In the genomic region with DNA sequence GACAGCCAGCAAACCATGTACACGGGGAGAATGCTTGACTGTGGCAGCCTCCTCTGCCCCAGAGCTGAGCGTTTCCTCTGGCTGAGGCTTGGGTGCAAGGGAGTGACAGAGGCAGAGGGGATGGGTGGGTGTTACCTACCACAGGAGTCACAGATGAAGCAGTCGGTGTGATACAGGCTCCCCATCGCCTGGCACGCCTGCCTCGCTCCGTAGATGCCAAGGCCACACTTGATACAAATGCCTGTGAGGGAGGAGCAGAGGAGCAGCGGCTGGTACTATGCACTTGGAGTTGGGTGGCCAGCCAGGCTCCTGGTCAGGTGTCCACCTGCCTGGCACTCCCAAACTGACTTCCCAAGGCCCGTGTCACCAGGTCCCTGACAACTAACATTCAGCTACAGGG, we compare ENCODE assay signal across 28 mouse cellular contexts. TPM values are rescaled to one million over a fixed set of nuclear protein-coding genes. Genes with fewer than 3 reads are reported as not detected.
"Had no signal": no experiment of that assay in that cellular context is flagged by ENCODE, and none has a peak within 500 bp of the region (broad histone marks: within the 10 kb centered on the region; RNA-seq: fewer than 3 reads in every experiment).

No protein-coding gene starts in this region.

- H3K4me2 ChIP-seq: limb, embryonic 13.5 days; liver, embryonic 12.5 days; liver, embryonic 15.5 days; lung, embryonic 15.5 days; midbrain, embryonic 12.5 days; midbrain, embryonic 15.5 days; neural tube, embryonic 12.5 days; neural tube, embryonic 15.5 days; stomach, embryonic 15.5 days had no signal

- H3K27ac ChIP-seq: kidney, postnatal 0 days; layer of hippocampus, adult 2 months; limb, embryonic 10.5 days; limb, embryonic 13.5 days; liver, embryonic 12.5 days; liver, embryonic 15.5 days; lung, embryonic 15.5 days; midbrain, embryonic 12.5 days; midbrain, embryonic 15.5 days; neural tube, embryonic 12.5 days; neural tube, embryonic 15.5 days; stomach, embryonic 15.5 days had no signal

- H3K27me3 ChIP-seq: limb, embryonic 13.5 days; lung, embryonic 15.5 days; midbrain, embryonic 12.5 days; midbrain, embryonic 15.5 days; neural tube, embryonic 12.5 days; neural tube, embryonic 15.5 days; stomach, embryonic 15.5 days had no signal

- DNase-seq: kidney, postnatal 25 days; layer of hippocampus, adult 9-11 months; liver; lung, adult 18-20 months; lung, postnatal 10 days; lung, postnatal 36 days; retina, postnatal 1 day; right cerebral cortex, postnatal 25 days; spleen, adult 18-20 months; thymus, postnatal 25 days had no signal

- H3K4me1 ChIP-seq: limb, embryonic 10.5 days; liver, embryonic 12.5 days; liver, embryonic 15.5 days; midbrain, embryonic 12.5 days; neural tube, embryonic 12.5 days had no signal

- H3K9ac ChIP-seq: limb, embryonic 13.5 days; liver, embryonic 12.5 days; liver, embryonic 15.5 days; lung, embryonic 15.5 days; midbrain, embryonic 12.5 days; midbrain, embryonic 15.5 days; neural tube, embryonic 12.5 days; neural tube, embryonic 15.5 days; stomach, embryonic 15.5 days had no signal

- ATAC-seq: liver, embryonic 12.5 days; midbrain, embryonic 15.5 days had no signal

- H3K9me3 ChIP-seq: limb, embryonic 10.5 days; liver, embryonic 12.5 days; liver, embryonic 15.5 days; lung, embryonic 15.5 days; midbrain, embryonic 12.5 days; midbrain, embryonic 15.5 days; neural tube, embryonic 12.5 days; neural tube, embryonic 15.5 days; stomach, embryonic 15.5 days had no signal

- H3K36me3 ChIP-seq: liver, embryonic 15.5 days; midbrain, embryonic 15.5 days had no signal

- H3K4me3 ChIP-seq: layer of hippocampus, adult 2 months; limb, embryonic 10.5 days; limb, embryonic 13.5 days; liver, embryonic 12.5 days; liver, embryonic 15.5 days; lung, embryonic 15.5 days; midbrain, embryonic 12.5 days; midbrain, embryonic 15.5 days; neural tube, embryonic 12.5 days; neural tube, embryonic 15.5 days; stomach, embryonic 15.5 days had no signal

RNA-seq across cellular contexts. Expression of gene Scgb1b30, which starts 30.1 kb away (rescaled TPM):
- total RNA-seq: layer of hippocampus, adult 2 months; layer of hippocampus, postnatal 25 days; left cerebral cortex, adult 18-20 months; left cerebral cortex, postnatal 25 days had no signal
- polyA plus RNA-seq: kidney, embryonic 14.5 days; kidney, postnatal 0 days; large intestine, adult 2 months; limb, embryonic 10.5 days; limb, embryonic 13.5 days; liver, embryonic 12.5 days; liver, embryonic 15.5 days; lung, embryonic 15.5 days; midbrain, embryonic 12.5 days; midbrain, embryonic 15.5 days; neural tube, embryonic 12.5 days; neural tube, embryonic 15.5 days; stomach, embryonic 15.5 days; thymus, postnatal 0 days had no signal
